Mouse (Mus musculus) erythroblast, embryonic 14.5 days (primary cell): ENCODE data around the gene Pecam1.

ENCODE experiments used
- GATA1 ChIP-seq: IDR thresholded peaks from 2 replicates; pipeline ENCODE4 v1.6.1; 2012; ENCODE audit warnings: low read length, inconsistent platforms, mixed read lengths
- TAL1 ChIP-seq: IDR thresholded peaks from 3 replicates; pipeline ENCODE4 v1.6.1; 2012; ENCODE audit warnings: low read length, inconsistent platforms, mixed read lengths

DNA sequence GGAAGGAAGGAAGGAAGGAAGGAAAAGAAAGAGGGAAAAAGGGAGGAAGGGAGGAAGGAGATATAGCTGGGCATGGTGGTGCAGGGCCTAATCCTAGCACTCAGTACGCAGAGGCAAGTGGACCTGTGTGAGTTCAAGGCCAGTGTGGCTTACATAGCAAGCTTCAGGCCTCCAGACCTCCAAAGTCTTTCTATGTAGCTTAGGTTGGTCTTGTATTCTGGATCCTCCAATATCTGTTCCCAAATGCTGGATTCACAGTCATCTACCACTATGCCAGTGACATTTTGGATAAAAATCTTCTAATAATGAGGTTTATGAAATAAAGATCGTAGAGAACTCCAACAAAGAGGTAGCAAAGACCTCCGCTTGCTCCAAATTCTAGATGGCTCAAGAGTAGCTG, 8.6 kb downstream of the Pecam1 start:
- no peak for TF ChIP-seq GATA1
- no peak for TF ChIP-seq TAL1
